Mouse (Mus musculus) ovary, postnatal 14 days (tissue): ENCODE data around the gene Mfap2.

Experiments used
- DNase-seq: peaks from one replicate; pipeline ENCODE4 v3.0.0; 2022; ENCODE audit warnings: low spot score

The Mfap2 gene

GRCm38 (mm10) chr4:140987476-140987875, 22.7 kb upstream of the Mfap2 start:
- DNase-seq, result no peak

- DNase-seq, result no peak
Observed at GRCm38 (mm10) chr4:140988706-140989290, 21.4 kb upstream of the Mfap2 start.

GRCm38 (mm10) chr4:140989447-140989846, 20.8 kb upstream of the Mfap2 start:
- DNase-seq, result no peak

GRCm38 (mm10) chr4:140992215-140992614, 18.0 kb upstream of the Mfap2 start:
- no peak for DNase-seq

GRCm38 (mm10) chr4:140993846-140994245, 16.4 kb upstream of the Mfap2 start:
- DNase-seq, result no peak

- no peak for DNase-seq
Observed at GRCm38 (mm10) chr4:140995811-140996210, 14.4 kb upstream of the Mfap2 start.

- no peak for DNase-seq
Observed at GRCm38 (mm10) chr4:140996812-140997211, 13.4 kb upstream of the Mfap2 start.

GRCm38 (mm10) chr4:141005983-141006382, 4.2 kb upstream of the Mfap2 start:
- no peak for DNase-seq

GRCm38 (mm10) chr4:141008028-141008427, 2.2 kb upstream of the Mfap2 start:
- no peak for DNase-seq

- no peak for DNase-seq
Observed at GRCm38 (mm10) chr4:141010526-141010925, 308 bp downstream of the Mfap2 start.

GRCm38 (mm10) chr4:141010941-141011429, 767 bp downstream of the Mfap2 start:
- no peak for DNase-seq

GRCm38 (mm10) chr4:141011556-141012328, 1.5 kb downstream of the Mfap2 start:
- DNase-seq, result no peak

GRCm38 (mm10) chr4:141012558-141012957, 2.3 kb downstream of the Mfap2 start:
- DNase-seq, result no peak

GRCm38 (mm10) chr4:141014114-141014513, 3.9 kb downstream of the Mfap2 start:
- no peak for DNase-seq

GRCm38 (mm10) chr4:141014856-141015255, 4.6 kb downstream of the Mfap2 start:
- no peak for DNase-seq

GRCm38 (mm10) chr4:141015356-141015755, 5.1 kb downstream of the Mfap2 start:
- DNase-seq, result no peak

GRCm38 (mm10) chr4:141016311-141016710, 6.1 kb downstream of the Mfap2 start:
- no peak for DNase-seq

GRCm38 (mm10) chr4:141017657-141018436, 7.6 kb downstream of the Mfap2 start:
- no peak for DNase-seq

- DNase-seq, result no peak
Observed at GRCm38 (mm10) chr4:141020220-141020619, 10.0 kb downstream of the Mfap2 start.

- peak; percentile 80 for DNase-seq
Observed at GRCm38 (mm10) chr4:141020811-141021613, 10.8 kb downstream of the Mfap2 start.

GRCm38 (mm10) chr4:141021614-141021929, 11.4 kb downstream of the Mfap2 start:
- DNase-seq, result no peak

GRCm38 (mm10) chr4:141024052-141024451, 13.8 kb downstream of the Mfap2 start:
- DNase-seq, result no peak
